Mouse (Mus musculus) midbrain, postnatal 0 days (tissue): ENCODE results near the gene Oscar. TPM values are rescaled to one million over a fixed set of nuclear protein-coding genes. Genes with fewer than 3 reads are reported as not detected.

Experiments
- ATAC-seq: fragments of 200-750 bp; cut with Nextera tagmentation; 2 replicates; pipeline ENCODE4 v1.8.0; 2017; ENCODE audit warnings: moderate number of reproducible peaks, mild to moderate bottlenecking, moderate TSS enrichment, moderate library complexity; ENCODE audit not compliant: low FRiP score
- DNase-seq: peaks from one replicate; pipeline ENCODE4 v3.0.0-alpha.2; 2015; ENCODE audit warnings: low spot score
- H3K27ac ChIP-seq: fragments of 300-500 bp; sonication (generic); 2 replicates; pipeline ENCODE4 v1.5.1; 2014; ENCODE audit warnings: low read depth, mild to moderate bottlenecking, low read length, mixed read lengths
- H3K27me3 ChIP-seq: fragments of 300-500 bp; sonication (generic); 2 replicates; pipeline ENCODE4 v1.6.1; 2014; ENCODE audit warnings: low read length, control low read depth, mixed read lengths; ENCODE audit not compliant: insufficient read depth
- H3K36me3 ChIP-seq: fragments of 300-500 bp; sonication (generic); 2 replicates; pipeline ENCODE4 v1.6.1; 2014; ENCODE audit warnings: low read length, control low read depth, mixed read lengths; ENCODE audit not compliant: insufficient read depth
- H3K4me1 ChIP-seq: fragments of 300-500 bp; sonication (generic); 2 replicates; pipeline ENCODE4 v1.6.1; 2014; ENCODE audit warnings: mild to moderate bottlenecking, control low read depth, antibody characterized with exemption, low read length, mixed read lengths; ENCODE audit not compliant: insufficient read depth
- H3K4me2 ChIP-seq: fragments of 300-500 bp; sonication (generic); 2 replicates; pipeline ENCODE4 v1.6.1; 2014; ENCODE audit warnings: low read depth, mild to moderate bottlenecking, low read length, mixed read lengths; ENCODE audit not compliant: poor library complexity, severe bottlenecking
- H3K4me3 ChIP-seq: fragments of 300-500 bp; sonication (generic); 2 replicates; pipeline ENCODE4 v1.5.1; 2014; ENCODE audit warnings: low read depth, mild to moderate bottlenecking, low read length, moderate library complexity
- H3K9ac ChIP-seq: fragments of 300-500 bp; sonication (generic); replicated peaks from 2 replicates; pipeline ENCODE4 v1.6.1; 2014; ENCODE audit warnings: mild to moderate bottlenecking, low read length, moderate library complexity, mixed read lengths; ENCODE audit not compliant: poor library complexity, severe bottlenecking
- H3K9me3 ChIP-seq: fragments of 300-500 bp; sonication (generic); 2 replicates; pipeline ENCODE4 v1.6.1; 2016; ENCODE audit warnings: low read length, control low read depth
- CTCF ChIP-seq: IDR thresholded peaks from 2 replicates; pipeline ENCODE4 v1.5.1; 2016; ENCODE audit warnings: antibody characterized with exemption, mild to moderate bottlenecking
- WGBS: fragments of 180-500 bp; shearing (Covaris S2); extraction: QIAGEN DNeasy Blood & Tissue Kit; methylation state at CpG from one replicate; pipeline ENCODE4 v1.1.7; 2014; 5-methylcytosine and 5-hydroxymethylcytosine counted together
- polyA plus RNA-seq: library from polyadenylated mRNA; unstranded; fragments of >200 nt; fragmentation: Nextera tagmentation; extraction: Ambion mirVana; gene quantifications from 2 replicates; pipeline ENCODE4 v1.2.1, GENCODE M21; 2015
- total RNA-seq: library from RNA; depleted of rRNA; stranded (reverse); fragments of >200 nt; gene quantifications from 2 replicates; pipeline ENCODE4 v1.2.3, GENCODE M21; 2014

The Oscar gene
- total and polyA plus RNA-seq, 2 experiments from 2014 or later = 0.55 to 0.77 TPM

DNA sequence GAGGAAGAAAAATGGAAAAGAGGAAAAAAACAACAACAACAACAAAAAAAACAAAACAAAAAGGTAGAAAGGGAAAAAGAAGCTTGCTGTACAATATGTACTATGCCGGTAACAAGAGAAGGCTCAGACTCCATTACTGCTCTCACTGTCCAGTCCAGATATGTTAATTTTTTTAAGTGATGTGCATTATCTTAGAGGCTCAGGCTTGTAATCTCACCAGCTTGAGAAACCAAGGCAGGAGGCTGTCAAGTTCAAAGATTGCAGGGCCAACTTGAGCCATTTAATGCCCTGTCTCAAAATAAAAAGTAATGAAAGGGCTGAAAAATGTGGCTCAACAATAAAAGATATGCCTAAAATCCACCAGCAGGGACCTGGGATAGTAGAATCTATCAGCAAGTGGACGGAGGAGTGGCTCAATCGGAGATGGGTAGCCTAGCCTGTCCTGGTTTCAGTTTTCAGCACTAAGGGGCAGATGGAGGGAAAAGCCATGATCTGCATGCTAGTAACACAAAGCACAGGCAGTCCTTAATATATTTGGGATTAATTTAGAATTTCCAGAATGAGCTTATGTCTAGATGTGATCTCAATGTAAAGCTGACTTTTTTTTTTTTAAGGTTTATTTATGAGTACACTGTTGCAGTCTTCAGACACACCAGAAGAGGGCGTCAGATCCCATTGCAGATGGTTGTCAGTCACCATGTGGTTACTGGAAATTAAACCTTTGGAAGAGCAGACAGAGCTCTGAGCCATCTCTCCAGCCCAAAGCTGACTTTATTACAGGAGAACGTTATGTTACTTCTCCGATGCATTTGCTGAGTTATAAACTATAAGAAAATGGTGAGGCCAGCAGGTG is 658 bp upstream of the Oscar start:
- ATAC-seq (peak; percentile 29; the same call in 1 of the 2 replicates), DNase-seq (no peak)
- 37% methylated on average over 6 of the region's 6 CpGs for WGBS
- H3K4me1 ChIP-seq = peaks cover 5% of the 10 kb centered on the region; the same call in 1 of the 2 replicates
- H3K36me3 ChIP-seq = peaks cover 12% of the 10 kb centered on the region
- H3K9me3 ChIP-seq = no peaks in the 10 kb centered on the region
- peak; percentile 81 for TF ChIP-seq CTCF
- H3K27ac ChIP-seq = peak overlapping the region; percentile 47; the same call in 1 of the 2 replicates
- peak overlapping the region; percentile 66 for H3K4me3 ChIP-seq
- no peaks in the 10 kb centered on the region for H3K27me3 ChIP-seq
- no peak overlapping the region for H3K9ac ChIP-seq
- H3K4me2 ChIP-seq = peak overlapping the region; percentile 71

DNA sequence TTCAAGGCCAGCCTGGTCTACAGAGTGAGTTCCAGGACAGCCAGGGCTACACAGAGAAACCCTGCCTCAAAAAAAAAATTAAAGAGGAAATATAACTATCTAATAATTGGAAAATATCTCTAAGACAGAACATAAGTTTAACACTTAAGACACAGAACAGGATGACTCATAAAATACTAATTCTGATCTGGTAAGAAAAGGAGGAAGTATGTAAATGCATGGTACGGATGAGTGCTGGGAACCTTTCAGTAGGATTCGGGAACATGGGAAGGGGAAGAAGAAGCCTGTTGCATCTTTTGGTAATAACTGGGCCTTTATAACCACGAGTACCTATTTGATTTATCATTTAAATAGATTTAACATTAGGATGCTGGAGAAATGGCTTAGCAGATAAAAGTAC is 1.9 kb downstream of the Oscar start:
- no peak for TF ChIP-seq CTCF
- H3K36me3 ChIP-seq = no peaks in the 10 kb centered on the region; the same call in 1 of the 2 replicates
- no peak overlapping the region for H3K4me2 ChIP-seq
- DNase-seq (no peak), ATAC-seq (no peak)
- H3K4me1 ChIP-seq = peaks cover 5% of the 10 kb centered on the region; the same call in 1 of the 2 replicates
- no peak overlapping the region for H3K9ac ChIP-seq
- H3K4me3 ChIP-seq = no peak overlapping the region
- H3K27ac ChIP-seq = no peak overlapping the region
- H3K27me3 ChIP-seq = no peaks in the 10 kb centered on the region
- 82% methylated on average over 3 of the region's 3 CpGs for WGBS
- H3K9me3 ChIP-seq = no peaks in the 10 kb centered on the region

DNA sequence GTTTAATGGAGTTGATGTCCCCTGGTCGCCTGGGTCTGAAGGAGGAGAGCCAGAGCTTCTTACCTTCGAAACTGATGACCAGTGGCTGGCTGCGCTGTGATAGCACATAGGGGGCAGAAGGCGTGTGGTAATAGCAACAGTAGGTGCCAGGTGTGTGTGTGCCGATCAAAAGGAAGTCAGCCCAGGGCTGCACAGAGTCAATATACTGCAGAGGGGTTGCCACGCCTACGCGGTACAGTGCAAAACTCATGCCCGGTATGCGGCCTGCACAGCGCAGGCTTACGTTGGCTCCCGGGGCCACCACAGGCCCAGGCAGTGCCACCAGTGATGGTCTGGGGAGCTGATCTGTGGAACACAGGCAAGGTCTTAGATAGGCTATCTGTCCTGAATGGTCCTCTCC is 5.0 kb downstream of the Oscar start:
- 88% methylated on average over 13 of the region's 13 CpGs for WGBS
- TF ChIP-seq CTCF = no peak
- H3K9me3 ChIP-seq = no peaks in the 10 kb centered on the region
- no peak overlapping the region for H3K9ac ChIP-seq
- DNase-seq (no peak), ATAC-seq (no peak)
- no peaks in the 10 kb centered on the region for H3K27me3 ChIP-seq
- no peak overlapping the region for H3K4me2 ChIP-seq
- no peak overlapping the region for H3K4me3 ChIP-seq
- no peaks in the 10 kb centered on the region for H3K4me1 ChIP-seq
- H3K36me3 ChIP-seq = no peaks in the 10 kb centered on the region
- no peak overlapping the region for H3K27ac ChIP-seq

DNA sequence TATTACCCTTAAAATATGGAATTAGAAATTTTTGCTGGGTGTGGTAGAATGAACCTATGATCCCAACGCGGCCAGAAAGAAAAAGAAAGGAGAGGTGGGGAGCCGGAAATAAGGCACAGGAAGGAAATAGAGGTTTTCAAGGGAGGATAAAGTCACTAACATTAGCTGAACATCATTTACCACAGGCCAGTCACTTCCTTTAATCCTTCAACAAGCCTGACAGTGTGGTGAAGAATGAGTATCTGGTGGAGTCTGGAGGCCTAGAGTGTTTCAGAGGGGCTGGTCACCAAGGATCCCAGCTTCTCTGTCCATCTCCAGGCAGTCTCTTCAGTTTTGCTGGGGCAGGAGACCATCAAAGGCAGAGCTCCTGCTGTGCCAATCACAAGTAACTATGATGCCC is 5.5 kb downstream of the Oscar start:
- no peak for ATAC-seq
- H3K27ac ChIP-seq = no peak overlapping the region
- H3K9ac ChIP-seq = no peak overlapping the region
- DNase-seq = no peak
- H3K4me2 ChIP-seq = no peak overlapping the region
- 87% methylated on average over 3 of the region's 3 CpGs for WGBS
- no peaks in the 10 kb centered on the region for H3K27me3 ChIP-seq
- H3K4me3 ChIP-seq = no peak overlapping the region
- H3K4me1 ChIP-seq = no peaks in the 10 kb centered on the region
- H3K9me3 ChIP-seq = no peaks in the 10 kb centered on the region
- H3K36me3 ChIP-seq = no peaks in the 10 kb centered on the region
- no peak for TF ChIP-seq CTCF

DNA sequence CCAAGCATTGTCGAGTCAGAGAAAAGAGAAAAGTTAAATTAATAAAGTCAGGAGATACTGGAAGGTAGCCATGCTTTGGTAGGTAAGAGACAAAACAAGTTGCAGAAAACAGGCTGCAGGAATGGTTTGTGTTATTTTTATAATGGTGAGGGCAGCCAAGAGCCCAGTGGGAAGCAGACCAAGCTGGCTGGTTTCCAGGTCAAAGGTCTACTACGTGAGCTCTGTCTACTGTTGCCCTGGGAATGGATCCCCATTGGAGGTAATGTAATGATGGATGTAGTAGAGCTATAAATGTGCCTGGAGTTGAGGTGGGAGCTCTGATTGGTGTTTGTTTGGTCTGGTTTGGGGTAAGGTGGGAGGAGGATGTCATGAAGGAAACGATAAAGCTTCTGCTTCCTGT is 6.9 kb downstream of the Oscar start:
- Histone ChIP-seq H3K4me3 (no peak overlapping the region), H3K27ac (no peak overlapping the region), H3K9me3 (no peaks in the 10 kb centered on the region), H3K36me3 (no peaks in the 10 kb centered on the region), H3K4me2 (no peak overlapping the region), H3K9ac (no peak overlapping the region), H3K4me1 (no peaks in the 10 kb centered on the region), H3K27me3 (no peaks in the 10 kb centered on the region)
- no peak for DNase-seq
- WGBS = 67% methylated on average over 3 of the region's 3 CpGs
- no peak for TF ChIP-seq CTCF
- ATAC-seq = no peak

DNA sequence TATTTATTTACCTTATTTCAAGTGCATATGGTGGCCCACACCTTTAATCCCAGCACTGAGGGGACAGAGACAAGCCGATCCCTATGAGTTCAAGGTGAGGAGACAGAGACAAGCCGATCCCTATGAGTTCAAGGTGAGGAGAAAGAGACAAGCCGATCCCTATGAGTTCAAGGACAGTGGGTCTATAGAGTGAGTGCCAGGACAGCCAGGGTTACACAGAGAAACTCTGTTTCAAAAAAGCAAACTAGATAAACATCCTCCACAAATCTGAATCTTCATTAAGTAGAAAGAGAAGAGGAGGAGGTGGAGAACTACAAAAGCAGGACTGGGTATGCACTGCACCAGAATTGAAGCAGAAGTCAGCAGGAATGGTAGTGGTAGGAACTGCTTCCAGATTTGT is 7.3 kb downstream of the Oscar start:
- no peak for TF ChIP-seq CTCF
- Histone ChIP-seq H3K4me3 (no peak overlapping the region), H3K9me3 (no peaks in the 10 kb centered on the region), H3K4me2 (no peak overlapping the region), H3K9ac (no peak overlapping the region), H3K27ac (no peak overlapping the region), H3K27me3 (no peaks in the 10 kb centered on the region), H3K4me1 (no peaks in the 10 kb centered on the region), H3K36me3 (no peaks in the 10 kb centered on the region)
- no peak for DNase-seq
- no peak for ATAC-seq
- 91% methylated on average over 3 of the region's 3 CpGs for WGBS
